Mouse (Mus musculus): Measurements from ENCODE around the gene Trio.

- TF ChIP-seq TCF12 (IDR thresholded peaks at IDR 0.05; ENCODE audit: insufficient read depth, poor library complexity, severe bottlenecking) (no peak), POLR2AphosphoS2 (IDR thresholded peaks at IDR 0.05; ENCODE audit: insufficient read length, low read depth) (no peak), USF1 (IDR thresholded peaks at IDR 0.05; ENCODE audit: low read depth) (no peak), CEBPB (IDR thresholded peaks at IDR 0.05; ENCODE audit: insufficient read depth, poor library complexity, severe bottlenecking) (no peak), POLR2A (IDR thresholded peaks at IDR 0.05; ENCODE audit: insufficient read length, low read depth) (no peak), TCF3 (IDR thresholded peaks at IDR 0.05; ENCODE audit: insufficient read length, low read depth) (no peak)
Observed at GRCm38 (mm10) chr15:28025447-28026166, at the start of gene Trio.

All from myocyte (in vitro differentiated cells).